Mouse (Mus musculus) embryonic facial prominence, embryonic 13.5 days (tissue): ENCODE results near the gene Plod2. TPM values are rescaled to one million over a fixed set of nuclear protein-coding genes. Genes with fewer than 3 reads are reported as not detected.

Experiments
- ATAC-seq: fragments of 200-750 bp; cut with Nextera tagmentation; 2 replicates; pipeline ENCODE4 v1.8.0; 2017; ENCODE audit warnings: low read depth; ENCODE audit not compliant: insufficient number of reproducible peaks, insufficient read depth, low FRiP score, low TSS enrichment
- H3K27ac ChIP-seq: fragments of 300-500 bp; sonication (generic); 2 replicates; pipeline ENCODE4 v1.5.1; 2015; ENCODE audit warnings: moderate library complexity, mild to moderate bottlenecking, inconsistent platforms
- H3K27me3 ChIP-seq: fragments of 300-500 bp; sonication (generic); 2 replicates; pipeline ENCODE4 v1.6.1; 2015; ENCODE audit warnings: mild to moderate bottlenecking, inconsistent platforms
- H3K36me3 ChIP-seq: fragments of 300-500 bp; sonication (generic); 2 replicates; pipeline ENCODE4 v1.6.1; 2015; ENCODE audit warnings: mild to moderate bottlenecking, inconsistent platforms
- H3K4me1 ChIP-seq: fragments of 300-500 bp; sonication (generic); 2 replicates; pipeline ENCODE4 v1.6.1; 2015; ENCODE audit warnings: inconsistent platforms
- H3K4me2 ChIP-seq: fragments of 300-500 bp; sonication (generic); 2 replicates; pipeline ENCODE4 v1.6.1; 2015; ENCODE audit warnings: moderate library complexity, mild to moderate bottlenecking, inconsistent platforms
- H3K4me3 ChIP-seq: fragments of 300-500 bp; sonication (generic); 2 replicates; pipeline ENCODE4 v1.5.1; 2015; ENCODE audit warnings: mild to moderate bottlenecking, inconsistent platforms
- H3K9ac ChIP-seq: fragments of 300-500 bp; sonication (generic); 2 replicates; pipeline ENCODE4 v1.6.1; 2015; ENCODE audit warnings: mild to moderate bottlenecking, inconsistent platforms
- H3K9me3 ChIP-seq: fragments of 300-500 bp; sonication (generic); 2 replicates; pipeline ENCODE4 v1.6.1; 2016; ENCODE audit warnings: inconsistent platforms
- WGBS: fragments of 180-500 bp; shearing (Covaris S2); methylation state at CpG from one replicate; pipeline ENCODE4 v1.1.7; 2015; ENCODE audit warnings: mixed read lengths; 5-methylcytosine and 5-hydroxymethylcytosine counted together
- polyA plus RNA-seq: library from polyadenylated mRNA; unstranded; fragments of >200 nt; fragmentation: Nextera tagmentation; extraction: Ambion mirVana; gene quantifications from 2 replicates; pipeline ENCODE4 v1.2.1, GENCODE M21; 2015

Gene Plod2
- 53.4 and 59.4 TPM in 2 replicates for polyA plus RNA-seq

DNA sequence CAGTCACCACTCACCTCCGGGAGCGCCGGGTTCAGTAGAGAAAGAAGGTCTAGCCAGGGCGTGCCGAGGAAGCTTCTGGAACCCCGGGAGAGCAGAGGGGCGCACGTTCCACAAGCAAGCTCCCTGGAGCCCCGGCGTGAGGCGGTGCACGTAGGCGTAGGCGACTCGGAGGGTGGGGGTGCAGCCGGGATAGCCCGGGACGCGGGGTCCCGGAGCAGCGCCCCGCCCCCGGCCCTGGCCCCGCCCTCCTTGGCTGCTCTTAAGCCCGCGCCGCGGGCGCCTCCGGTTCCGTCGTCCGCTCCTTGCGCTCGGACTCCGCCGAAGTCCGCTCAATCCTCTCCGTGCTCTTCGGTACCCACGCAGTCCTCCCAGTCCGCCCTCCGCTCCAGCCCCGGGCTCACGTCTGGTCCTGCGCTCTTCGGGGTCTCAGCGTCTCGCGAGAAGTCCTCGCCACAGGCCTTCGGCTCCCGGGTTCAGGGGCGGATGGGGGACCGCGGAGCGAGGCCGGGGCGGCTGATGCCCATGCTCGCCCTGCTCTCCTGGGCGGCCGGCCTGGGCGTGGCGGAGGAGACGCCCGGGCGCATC is at the start of gene Plod2:
TSS of gene Plod2 (plus strand) at position 247 of the 585 bp plus-strand sequence.
- ATAC-seq: peak; percentile 91
- Histone ChIP-seq H3K9ac (peak within 1 kb of the TSS; percentile 96), H3K9me3 (no peaks in the 10 kb centered on the region), H3K4me1 (peaks cover 44% of the 10 kb centered on the region), H3K4me3 (peak within 1 kb of the TSS; percentile 90), H3K27me3 (no peaks in the 10 kb centered on the region), H3K27ac (peak within 1 kb of the TSS; percentile 96), H3K4me2 (peak within 1 kb of the TSS; percentile 68), H3K36me3 (no peaks in the 10 kb centered on the region)
- WGBS: under 1% methylated on average over 67 of the region's 67 CpGs

DNA sequence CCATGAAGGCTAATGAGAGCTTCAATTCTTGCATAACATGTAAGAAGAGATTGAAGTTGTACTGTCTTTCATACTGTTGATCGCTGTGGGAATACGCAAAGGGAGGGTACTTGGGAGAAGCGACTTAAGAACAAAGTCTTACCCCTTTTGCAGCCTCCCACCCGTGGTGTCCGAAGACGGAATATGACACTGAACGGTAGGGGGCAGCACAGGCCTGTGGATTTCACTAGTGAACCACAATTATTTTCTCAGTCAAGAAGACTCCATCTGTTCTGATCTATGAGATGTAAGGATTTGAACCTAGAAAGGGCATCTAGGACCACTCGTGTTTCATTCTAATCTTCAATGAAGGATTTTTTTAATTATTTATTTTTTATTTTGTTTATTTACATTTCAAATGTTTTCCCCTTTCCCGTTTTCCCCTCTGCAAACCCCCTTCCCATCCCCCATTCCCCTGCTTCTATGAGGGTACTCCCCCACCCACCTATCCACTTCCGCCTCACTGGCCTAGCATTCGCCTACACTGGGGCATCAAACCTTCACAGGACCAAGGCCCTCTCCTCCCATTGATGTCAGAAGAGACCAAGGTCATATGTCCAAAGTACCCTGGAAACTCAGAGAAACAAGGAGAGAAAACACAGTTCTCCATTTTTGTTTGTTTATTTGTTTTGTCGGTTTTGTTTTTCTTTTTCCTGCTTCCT is 42.2 kb upstream of the Plod2 start:
- no peaks in the 10 kb centered on the region for H3K36me3 ChIP-seq
- ATAC-seq: no peak
- peaks cover 3% of the 10 kb centered on the region; the same call in 1 of the 2 replicates for H3K4me1 ChIP-seq
- no peak overlapping the region for H3K27ac ChIP-seq
- H3K9ac ChIP-seq: no peak overlapping the region
- no peak overlapping the region for H3K4me2 ChIP-seq
- H3K9me3 ChIP-seq: no peaks in the 10 kb centered on the region
- H3K27me3 ChIP-seq: 0 out of 2 replicates have a peak, but pooled peaks cover 3% of the 10 kb centered on the region
- H3K4me3 ChIP-seq: no peak overlapping the region
- WGBS: 43% methylated on average over 12 of the region's 12 CpGs

DNA sequence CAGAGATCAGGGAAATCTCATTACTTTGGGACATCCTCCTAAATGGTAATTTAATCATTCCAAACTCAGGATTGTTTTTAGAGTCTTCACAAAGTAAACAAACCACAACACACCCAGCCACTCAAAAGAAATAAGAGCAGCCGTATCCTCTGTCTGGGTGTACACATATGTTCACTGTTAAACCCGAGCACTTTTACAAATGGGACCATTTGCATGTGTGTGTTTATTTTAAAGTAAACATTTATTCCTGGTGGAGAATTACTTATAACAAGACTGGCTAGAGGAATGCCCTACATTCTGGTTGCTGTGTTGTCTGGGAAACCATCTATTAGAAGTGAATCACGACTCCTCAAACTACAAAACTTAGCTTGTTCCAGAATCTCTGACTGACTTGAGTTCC is 37.8 kb upstream of the Plod2 start:
- Histone ChIP-seq H3K4me2 (no peak overlapping the region), H3K27me3 (no peaks in the 10 kb centered on the region), H3K9me3 (no peaks in the 10 kb centered on the region), H3K27ac (no peak overlapping the region), H3K4me3 (no peak overlapping the region), H3K4me1 (peaks cover 3% of the 10 kb centered on the region; the same call in 1 of the 2 replicates), H3K36me3 (no peaks in the 10 kb centered on the region), H3K9ac (no peak overlapping the region)
- 0 out of 2 replicates have a peak, but pooled peaks have one; percentile 43 for ATAC-seq
- 25% methylated on average over 3 of the region's 3 CpGs for WGBS

DNA sequence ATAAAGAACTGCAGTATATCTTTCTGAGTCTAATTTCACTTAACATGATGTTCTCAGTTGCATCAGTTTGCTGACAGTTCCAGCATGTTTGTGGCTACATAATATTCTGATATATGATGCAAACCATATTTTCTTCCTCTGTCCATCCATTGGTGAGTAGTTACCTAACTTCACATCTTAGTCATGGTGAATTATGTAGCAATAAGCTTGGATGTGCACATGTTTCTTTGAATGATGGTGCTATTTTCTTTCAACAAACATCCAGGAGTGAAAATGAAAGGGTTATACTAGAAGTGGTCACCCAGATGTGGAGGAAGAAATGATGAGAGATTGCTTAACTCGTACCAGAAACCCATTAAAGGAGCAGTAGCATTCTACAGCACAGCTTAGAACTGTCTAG is 37.1 kb upstream of the Plod2 start:
- ATAC-seq: no peak
- peaks cover 3% of the 10 kb centered on the region; the same call in 1 of the 2 replicates for H3K4me1 ChIP-seq
- no peak overlapping the region for H3K4me3 ChIP-seq
- no peaks in the 10 kb centered on the region for H3K27me3 ChIP-seq
- H3K4me2 ChIP-seq: no peak overlapping the region
- WGBS: 42% methylated on average over 1 of the region's 1 CpGs
- no peaks in the 10 kb centered on the region for H3K9me3 ChIP-seq
- H3K27ac ChIP-seq: no peak overlapping the region
- H3K9ac ChIP-seq: no peak overlapping the region
- no peaks in the 10 kb centered on the region for H3K36me3 ChIP-seq

DNA sequence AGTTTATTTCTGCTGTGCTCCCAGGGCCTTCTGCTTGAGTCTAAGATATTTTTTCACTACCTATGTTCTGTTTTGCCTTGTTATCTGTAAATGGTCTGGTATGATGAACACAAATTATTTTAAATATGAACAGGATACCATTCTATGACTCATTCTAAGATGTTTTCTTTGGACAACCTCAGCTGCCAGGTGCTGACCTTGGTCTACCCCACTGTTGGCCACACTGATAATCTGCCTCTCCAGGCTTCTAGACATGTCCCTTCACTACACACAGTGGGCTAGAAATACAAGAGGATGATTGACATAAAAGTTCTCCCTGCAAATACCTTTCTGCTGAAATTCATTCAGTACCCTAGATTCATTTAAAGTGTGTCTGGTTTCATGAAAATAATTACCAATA is 30.3 kb upstream of the Plod2 start:
- H3K36me3 ChIP-seq: no peaks in the 10 kb centered on the region
- H3K4me2 ChIP-seq: no peak overlapping the region
- H3K9ac ChIP-seq: no peak overlapping the region
- H3K27me3 ChIP-seq: no peaks in the 10 kb centered on the region
- no peak for ATAC-seq
- no peak overlapping the region for H3K27ac ChIP-seq
- H3K9me3 ChIP-seq: no peaks in the 10 kb centered on the region; the same call in 1 of the 2 replicates
- 0 out of 2 replicates have a peak, but pooled peaks cover 4% of the 10 kb centered on the region for H3K4me1 ChIP-seq
- H3K4me3 ChIP-seq: no peak overlapping the region

DNA sequence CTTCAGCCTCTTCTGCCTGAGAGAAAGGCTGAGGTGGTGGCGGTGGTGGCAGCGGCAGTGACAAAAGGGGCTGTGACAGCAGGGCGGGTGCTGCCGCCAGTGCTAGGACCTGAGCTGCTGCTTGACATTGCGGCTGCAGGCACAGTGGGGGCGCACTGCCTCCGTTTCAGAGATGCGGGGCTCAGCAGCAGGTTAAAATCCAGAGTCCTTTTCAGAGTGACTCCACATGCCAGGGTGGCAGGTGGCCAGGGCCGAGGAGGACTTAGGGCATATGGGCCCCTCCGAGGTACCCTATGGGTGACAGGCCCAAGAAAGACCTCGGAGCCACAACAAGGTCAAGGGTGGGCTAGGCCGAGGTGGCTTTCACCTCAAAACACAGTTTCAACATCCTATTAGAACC is 25.0 kb upstream of the Plod2 start:
- no peak overlapping the region for H3K9ac ChIP-seq
- peaks cover 8% of the 10 kb centered on the region for H3K9me3 ChIP-seq
- no peak overlapping the region for H3K4me2 ChIP-seq
- H3K36me3 ChIP-seq: 0 out of 2 replicates have a peak, but pooled peaks cover 4% of the 10 kb centered on the region
- H3K27me3 ChIP-seq: no peaks in the 10 kb centered on the region
- 98% methylated on average over 12 of the region's 12 CpGs for WGBS
- no peak overlapping the region for H3K27ac ChIP-seq
- H3K4me1 ChIP-seq: 0 out of 2 replicates have a peak, but pooled peaks cover 4% of the 10 kb centered on the region
- H3K4me3 ChIP-seq: no peak overlapping the region
- no peak for ATAC-seq

DNA sequence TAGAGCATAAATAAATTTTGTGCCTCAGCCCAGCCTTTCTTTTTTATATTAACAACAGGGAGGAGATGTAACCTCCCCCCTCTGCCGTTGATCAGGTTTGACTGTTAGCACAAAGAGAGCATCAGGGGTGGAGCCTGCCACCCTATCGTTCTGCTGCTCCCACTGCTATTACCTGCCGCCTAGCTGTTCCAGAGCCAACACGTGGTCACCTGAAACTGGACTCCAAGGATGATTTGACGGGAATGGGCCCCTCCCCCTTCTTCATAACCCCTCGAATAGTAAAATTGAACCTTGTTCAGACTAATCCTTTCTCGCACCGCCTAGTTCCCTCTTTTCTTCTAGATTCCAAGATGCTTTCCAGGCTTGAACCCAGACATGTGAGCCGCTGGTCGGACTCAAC is 21.3 kb upstream of the Plod2 start:
- Histone ChIP-seq H3K36me3 (0 out of 2 replicates have a peak, but pooled peaks cover 4% of the 10 kb centered on the region), H3K4me3 (no peak overlapping the region), H3K9me3 (peaks cover 8% of the 10 kb centered on the region), H3K9ac (no peak overlapping the region), H3K4me2 (no peak overlapping the region), H3K27me3 (no peaks in the 10 kb centered on the region), H3K27ac (no peak overlapping the region), H3K4me1 (no peaks in the 10 kb centered on the region)
- ATAC-seq: no peak
- WGBS: 83% methylated on average over 10 of the region's 10 CpGs

DNA sequence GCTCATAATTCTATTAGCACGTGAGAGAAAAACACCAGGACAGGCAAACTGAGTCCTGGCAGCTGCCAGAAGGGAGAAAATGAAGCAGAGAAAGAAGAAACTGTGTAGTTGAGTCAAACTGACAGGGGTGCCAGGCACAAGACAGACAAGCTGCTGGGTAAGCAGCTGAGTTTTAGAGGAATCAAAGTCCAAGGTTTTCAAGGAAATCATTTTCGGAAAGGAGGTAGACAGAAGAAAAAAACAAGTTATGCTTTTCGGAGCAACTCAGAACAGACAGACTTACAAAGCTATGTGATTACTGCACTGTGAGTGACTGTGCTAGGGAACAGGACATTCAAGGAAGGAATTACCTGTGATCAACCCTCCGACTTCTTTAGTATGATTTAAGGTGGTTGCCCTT is 17.5 kb upstream of the Plod2 start:
- WGBS: 75% methylated on average over 4 of the region's 4 CpGs
- no peak overlapping the region for H3K27ac ChIP-seq
- no peaks in the 10 kb centered on the region for H3K27me3 ChIP-seq
- H3K4me1 ChIP-seq: no peaks in the 10 kb centered on the region
- H3K4me2 ChIP-seq: no peak overlapping the region
- no peaks in the 10 kb centered on the region for H3K36me3 ChIP-seq
- H3K4me3 ChIP-seq: no peak overlapping the region
- ATAC-seq: no peak
- H3K9me3 ChIP-seq: 0 out of 2 replicates have a peak, but pooled peaks cover 2% of the 10 kb centered on the region
- H3K9ac ChIP-seq: no peak overlapping the region

DNA sequence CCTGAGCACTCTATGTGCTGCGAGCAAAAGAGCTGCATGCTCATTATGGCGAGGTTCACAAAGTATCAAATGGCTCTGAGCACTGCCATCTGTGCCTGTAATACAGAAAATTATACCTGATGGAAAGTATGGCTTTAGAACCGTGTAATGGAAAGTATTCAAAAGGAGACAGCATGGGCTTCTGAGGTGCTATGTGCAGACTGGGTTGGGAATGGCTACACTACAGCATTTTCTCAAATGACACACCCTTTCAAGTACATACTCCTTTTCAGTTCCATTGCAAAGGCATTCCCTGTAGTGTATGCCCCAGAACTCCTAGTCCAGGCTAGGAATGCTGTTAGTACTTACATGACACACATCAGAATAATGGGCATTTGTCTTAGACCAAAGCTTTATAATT is 12.0 kb upstream of the Plod2 start:
- no peak for ATAC-seq
- WGBS: 40% methylated on average over 3 of the region's 3 CpGs

DNA sequence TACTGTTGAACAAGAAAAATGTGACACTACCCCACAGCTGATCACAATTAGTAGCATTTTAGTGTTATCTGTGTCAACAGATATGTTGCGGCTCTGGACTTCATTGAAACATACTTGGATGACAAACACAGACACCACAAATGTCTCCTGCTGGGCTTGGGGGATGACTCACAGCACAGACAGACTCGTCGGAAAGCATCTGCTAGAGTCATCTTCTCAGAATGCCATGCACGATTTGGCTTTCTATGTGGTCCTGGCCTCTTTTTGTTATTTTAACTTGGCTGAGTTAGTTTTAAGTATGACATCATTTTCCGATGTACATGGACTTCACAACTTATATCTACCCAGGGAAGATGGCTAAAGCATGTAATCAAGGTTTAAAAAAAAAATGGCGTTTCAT is 4.3 kb upstream of the Plod2 start:
- 70% methylated on average over 6 of the region's 6 CpGs for WGBS
- Histone ChIP-seq H3K4me1 (peaks cover 12% of the 10 kb centered on the region), H3K36me3 (no peaks in the 10 kb centered on the region), H3K9me3 (no peaks in the 10 kb centered on the region), H3K9ac (no peak overlapping the region), H3K4me2 (no peak overlapping the region), H3K4me3 (no peak overlapping the region), H3K27me3 (no peaks in the 10 kb centered on the region), H3K27ac (no peak overlapping the region)
- ATAC-seq: no peak

More for the DNA sequence above, 12.0 kb upstream of the Plod2 start:
- Histone ChIP-seq H3K4me3 (no peak overlapping the region), H3K27me3 (no peaks in the 10 kb centered on the region), H3K9me3 (no peaks in the 10 kb centered on the region), H3K4me2 (no peak overlapping the region), H3K27ac (no peak overlapping the region), H3K36me3 (no peaks in the 10 kb centered on the region), H3K4me1 (no peaks in the 10 kb centered on the region), H3K9ac (no peak overlapping the region)

DNA sequence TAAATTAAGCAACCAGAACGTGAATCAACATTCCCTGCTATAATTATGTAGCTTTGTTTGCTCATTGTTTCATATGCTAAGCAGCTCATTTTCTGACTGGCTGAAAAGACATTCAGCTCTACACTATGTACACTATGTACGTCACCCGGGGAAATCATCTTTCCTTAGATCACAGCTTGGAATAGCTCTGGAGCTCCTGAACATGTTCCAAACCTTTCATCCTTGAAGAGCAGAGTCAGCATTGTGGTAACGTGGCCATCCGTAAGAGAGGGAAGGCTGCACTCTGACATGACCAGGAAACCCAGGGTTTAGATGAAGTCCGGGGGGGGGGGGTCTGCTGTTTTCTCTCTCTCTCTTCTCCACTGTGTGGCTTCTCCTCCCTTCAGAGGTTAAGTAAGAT is 3.8 kb upstream of the Plod2 start:
- Histone ChIP-seq H3K27ac (no peak overlapping the region), H3K4me2 (no peak overlapping the region), H3K4me1 (peaks cover 12% of the 10 kb centered on the region), H3K9me3 (no peaks in the 10 kb centered on the region), H3K27me3 (no peaks in the 10 kb centered on the region), H3K4me3 (no peak overlapping the region), H3K9ac (no peak overlapping the region), H3K36me3 (no peaks in the 10 kb centered on the region)
- 74% methylated on average over 6 of the region's 6 CpGs for WGBS
- no peak for ATAC-seq
